Mouse (Mus musculus): ENCODE data around the gene Klf12. TPM values are rescaled to one million over a fixed set of nuclear protein-coding genes. Genes with fewer than 3 reads are reported as not detected.
"Not testable (repeated sequence)": the region's sequence is repeated elsewhere in the genome, so short reads cannot be mapped to it uniquely, and the experiment has no call there.

Gene Klf12
- polyA plus RNA-seq, 1 experiment, result not detected

DNA sequence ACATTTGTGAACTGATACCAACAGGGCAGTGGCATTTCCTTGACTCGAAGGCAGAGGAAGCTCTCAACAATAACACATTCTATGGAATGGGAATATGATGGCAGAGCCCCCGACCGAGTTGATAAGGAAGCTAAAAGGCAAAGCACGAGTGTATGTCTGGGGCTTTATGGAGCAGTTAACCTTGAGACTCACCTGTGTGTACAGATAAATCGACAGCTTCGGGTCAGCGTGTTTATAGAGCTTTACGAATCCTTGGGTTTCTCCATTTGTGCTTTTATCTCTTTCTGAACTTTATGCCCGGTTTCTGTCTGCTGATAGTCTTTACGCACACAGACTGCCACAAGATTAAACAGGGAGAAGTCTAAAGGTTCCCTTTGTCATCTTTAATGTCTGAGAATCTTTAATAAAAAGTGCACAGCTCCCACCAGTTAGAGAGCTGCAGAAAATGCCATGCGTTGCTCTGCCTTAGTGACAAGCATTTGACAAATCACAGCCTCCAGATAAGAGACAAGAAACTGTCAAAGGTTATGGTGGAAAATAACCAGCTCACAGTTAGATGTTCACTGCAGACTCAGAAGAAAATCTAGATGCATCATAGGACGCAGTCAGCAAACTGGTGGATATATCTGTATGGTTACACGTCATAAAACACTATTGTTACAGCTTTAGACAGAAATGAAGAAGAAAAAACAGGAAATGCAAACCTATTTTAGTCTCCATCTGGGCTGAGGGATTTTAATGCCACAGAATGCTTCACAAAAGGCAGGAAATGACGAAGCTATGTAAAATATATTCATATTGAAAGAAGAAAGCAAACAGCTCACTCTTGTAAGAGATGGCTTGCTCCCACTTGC is 428.1 kb downstream of the Klf12 start:
- 93% methylated on average over 14 of the region's 14 CpGs for WGBS
- no peak for TF ChIP-seq CTCF (IDR thresholded peaks at IDR 0.05; ENCODE audit: insufficient read depth, low read depth, low read length)
- no peak for TF ChIP-seq POLR2A (IDR thresholded peaks at IDR 0.05; ENCODE audit: insufficient read depth, low read depth, low read length)
- H3K4me3 ChIP-seq (ENCODE audit: insufficient read depth, low read depth, low read length), result no peak overlapping the region
- no peaks in the 10 kb centered on the region for H3K4me1 ChIP-seq (ENCODE audit: control insufficient read depth, insufficient read depth, low read length)
- H3K27ac ChIP-seq (ENCODE audit: insufficient read depth, low read depth, low read length), result no peak overlapping the region

DNA sequence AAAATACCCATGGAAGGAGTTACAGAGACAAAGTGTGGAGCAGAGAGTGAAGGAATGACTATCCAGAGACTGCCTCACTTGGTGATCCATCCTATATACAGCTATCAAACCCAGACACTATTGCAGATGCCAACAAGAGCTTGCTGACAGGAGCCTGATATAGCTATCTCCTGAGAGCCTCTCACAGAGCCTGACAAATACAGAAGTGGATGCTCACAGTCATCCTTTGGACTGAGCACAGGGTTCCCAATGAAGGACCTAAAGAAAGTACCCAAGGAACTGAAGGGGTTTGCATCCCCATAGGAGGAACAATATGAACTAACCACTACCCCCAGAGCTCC is 430.0 kb downstream of the Klf12 start:
- H3K4me3 ChIP-seq (ENCODE audit: insufficient read depth, low read depth, low read length); H3K4me1 ChIP-seq (ENCODE audit: control insufficient read depth, insufficient read depth, low read length); H3K27ac ChIP-seq (ENCODE audit: insufficient read depth, low read depth, low read length): not testable (repeated sequence)

DNA sequence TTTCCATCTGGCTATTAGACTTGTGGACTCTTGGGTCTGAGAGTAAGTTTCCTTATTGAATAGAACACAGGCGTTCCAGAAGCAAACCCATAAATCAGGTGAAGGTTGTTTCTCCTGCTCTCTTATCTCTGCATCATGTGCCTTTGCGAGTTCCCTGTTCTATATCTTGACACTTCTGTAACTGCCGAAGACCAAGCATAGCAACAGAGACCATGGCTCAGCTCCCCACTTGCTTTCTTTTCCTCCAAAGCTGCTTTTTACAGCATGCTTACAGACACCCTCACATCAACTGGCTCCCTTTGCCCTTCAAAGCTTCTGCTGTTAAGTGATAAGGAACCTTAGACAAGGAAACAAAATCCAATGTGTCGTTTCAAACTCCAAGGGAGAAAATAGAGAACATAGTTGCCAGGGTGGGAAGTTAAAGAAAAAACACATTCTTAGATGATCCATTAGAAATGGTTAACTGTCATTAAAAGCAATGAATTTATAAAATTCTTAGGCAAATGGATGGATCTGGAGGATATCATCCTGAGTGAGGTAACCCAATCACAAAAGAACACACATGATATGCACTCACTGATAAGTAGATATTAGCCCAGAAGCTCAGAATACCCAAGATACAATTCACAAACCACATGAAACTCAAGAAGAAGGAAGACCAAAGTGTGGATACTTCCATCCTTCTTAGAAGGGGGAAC is 430.6 kb downstream of the Klf12 start:
- 94% methylated on average over 4 of the region's 4 CpGs for WGBS
- H3K4me3 ChIP-seq (ENCODE audit: insufficient read depth, low read depth, low read length); H3K27ac ChIP-seq (ENCODE audit: insufficient read depth, low read depth, low read length): not testable (repeated sequence)

DNA sequence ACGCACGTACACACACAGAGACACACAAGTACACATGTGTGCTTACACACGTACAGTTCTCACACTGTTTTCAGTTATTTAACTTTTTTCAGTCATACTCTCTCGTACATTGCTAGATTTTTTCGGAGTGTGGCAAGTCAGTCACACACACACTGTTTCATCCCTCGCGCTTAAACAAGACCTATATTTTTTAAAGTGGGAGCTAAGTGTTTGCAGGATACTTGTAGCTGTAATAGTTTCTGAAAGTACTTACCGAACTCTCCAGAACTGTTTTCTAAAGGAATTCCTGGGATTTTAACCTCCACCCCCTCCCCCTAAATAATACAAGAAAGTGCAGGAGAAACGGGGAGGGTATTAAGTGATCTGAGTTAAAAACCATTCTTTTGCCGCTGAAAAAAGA is 434.1 kb downstream of the Klf12 start:
- no peaks in the 10 kb centered on the region for H3K4me1 ChIP-seq (ENCODE audit: control insufficient read depth, insufficient read depth, low read length)
- no peak overlapping the region for H3K4me3 ChIP-seq (ENCODE audit: insufficient read depth, low read depth, low read length)
- H3K27ac ChIP-seq (ENCODE audit: insufficient read depth, low read depth, low read length), result no peak overlapping the region
- TF ChIP-seq POLR2A (IDR thresholded peaks at IDR 0.05; ENCODE audit: insufficient read depth, low read depth, low read length), result no peak
- TF ChIP-seq CTCF (IDR thresholded peaks at IDR 0.05; ENCODE audit: insufficient read depth, low read depth, low read length), result no peak
- WGBS, result 92% methylated on average over 10 of the region's 10 CpGs

More for the DNA sequence above, 430.6 kb downstream of the Klf12 start:
- H3K4me1 ChIP-seq (ENCODE audit: control insufficient read depth, insufficient read depth, low read length), result not testable (repeated sequence)

DNA sequence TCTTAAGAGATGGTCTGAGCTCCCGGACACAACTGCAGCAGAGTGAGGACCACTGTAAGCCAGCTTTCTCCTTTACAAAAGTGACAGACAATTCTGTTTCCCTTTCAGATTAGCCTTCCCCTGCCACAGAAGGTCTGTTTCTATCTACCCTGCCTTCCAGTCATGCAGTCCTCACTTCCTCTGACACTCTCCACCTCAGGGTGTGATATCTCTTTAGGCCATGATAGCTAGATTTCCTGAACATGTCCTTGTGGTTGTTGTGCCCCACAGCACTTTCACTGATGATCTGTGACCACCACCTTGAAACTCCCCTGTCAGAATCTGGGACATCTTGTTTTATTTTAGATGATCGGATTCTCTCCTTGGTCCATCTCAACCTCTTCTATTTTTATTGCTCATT is 437.0 kb downstream of the Klf12 start:
- Histone ChIP-seq H3K4me1 (ENCODE audit: control insufficient read depth, insufficient read depth, low read length) (no peaks in the 10 kb centered on the region), H3K27ac (ENCODE audit: insufficient read depth, low read depth, low read length) (no peak overlapping the region), H3K4me3 (ENCODE audit: insufficient read depth, low read depth, low read length) (no peak overlapping the region)
- WGBS, result 92% methylated on average over 2 of the region's 2 CpGs
- TF ChIP-seq POLR2A (IDR thresholded peaks at IDR 0.05; ENCODE audit: insufficient read depth, low read depth, low read length) (no peak), CTCF (IDR thresholded peaks at IDR 0.05; ENCODE audit: insufficient read depth, low read depth, low read length) (no peak)

GRCm38 (mm10) chr14:99826713-99827112 is 457.8 kb downstream of the Klf12 start:
- no peak overlapping the region for H3K4me3 ChIP-seq (ENCODE audit: insufficient read depth, low read depth, low read length)
- TF ChIP-seq POLR2A (IDR thresholded peaks at IDR 0.05; ENCODE audit: insufficient read depth, low read depth, low read length) (no peak), CTCF (IDR thresholded peaks at IDR 0.05; ENCODE audit: insufficient read depth, low read depth, low read length) (no peak)
- H3K27ac ChIP-seq (ENCODE audit: insufficient read depth, low read depth, low read length), result no peak overlapping the region
- no peaks in the 10 kb centered on the region for H3K4me1 ChIP-seq (ENCODE audit: control insufficient read depth, insufficient read depth, low read length)
- WGBS, result 81% methylated on average over 1 of the region's 1 CpGs
